ENCODE assay signal across 16 mouse cellular contexts in the genomic region with DNA sequence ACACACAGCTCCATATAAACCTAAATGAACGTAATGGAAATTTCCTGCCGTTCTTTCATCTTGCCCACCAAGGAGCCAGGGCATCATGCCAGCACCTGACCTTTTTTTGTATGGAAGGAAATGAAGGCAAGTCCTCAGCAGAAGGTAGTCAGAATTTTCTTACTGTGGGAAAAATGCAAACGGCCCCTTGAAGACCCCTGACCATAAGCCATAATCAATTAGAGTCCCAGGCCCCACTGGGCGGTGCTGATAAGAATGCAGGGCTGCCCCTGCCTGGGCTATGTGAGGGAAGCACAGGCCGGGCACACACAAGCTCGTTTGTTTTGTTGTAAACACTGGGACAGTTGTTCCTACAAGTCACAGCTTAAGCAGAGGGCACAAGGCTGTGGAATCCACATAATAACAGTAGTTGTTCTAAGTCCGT.
DNase-seq lines count a peak whose midpoint lies in the region; ATAC-seq and TF ChIP-seq lines count a peak whose summit lies in the region.
"Had no signal": no experiment of that assay in that cellular context is flagged by ENCODE, and none has a peak within 500 bp of the region (broad histone marks: within the 10 kb centered on the region; RNA-seq: fewer than 3 reads in every experiment).

No protein-coding gene starts in this region.

- no peak for ATAC-seq in cerebellum, adult (ENCODE audit: insufficient number of reproducible peaks, low FRiP score, low TSS enrichment)
- ATAC-seq in hindbrain, embryonic 16.5 days: peak; percentile 64; the same call in 1 of the 2 replicates
- no peak for ATAC-seq in limb, embryonic 12.5 days (ENCODE audit: insufficient number of reproducible peaks, insufficient read depth, low FRiP score, low TSS enrichment, low read depth)
- ATAC-seq: forebrain, embryonic 14.5 days had no signal

- H3K4me3 ChIP-seq in hindbrain, embryonic 16.5 days (ENCODE audit: low read length): no peak overlapping the region
- H3K4me3 ChIP-seq in hindbrain, embryonic 10.5 days: no peak overlapping the region
- no peak overlapping the region for H3K4me3 ChIP-seq in limb, embryonic 12.5 days (replicated peaks)
- no peak overlapping the region for H3K4me3 ChIP-seq in limb, embryonic 10.5 days
- no peak overlapping the region for H3K4me3 ChIP-seq in cortical plate, adult 2 months (ENCODE audit: insufficient read depth, low read length)
- H3K4me3 ChIP-seq: embryonic facial prominence, embryonic 12.5 days; stomach, embryonic 15.5 days had no signal

- no peak overlapping the region for H3K9ac ChIP-seq in hindbrain, embryonic 16.5 days (ENCODE audit: low read depth, low read length)
- no peak overlapping the region for H3K9ac ChIP-seq in limb, embryonic 12.5 days (replicated peaks)
- H3K9ac ChIP-seq: embryonic facial prominence, embryonic 12.5 days; stomach, embryonic 15.5 days had no signal

- no peaks in the 10 kb centered on the region for H3K27me3 ChIP-seq in hindbrain, embryonic 16.5 days (replicated peaks; ENCODE audit: control insufficient read depth, insufficient read depth, low read length)
- no peaks in the 10 kb centered on the region for H3K27me3 ChIP-seq in hindbrain, embryonic 10.5 days (ENCODE audit: insufficient read depth, poor library complexity, severe bottlenecking)
- H3K27me3 ChIP-seq in limb, embryonic 12.5 days: no peaks in the 10 kb centered on the region
- H3K27me3 ChIP-seq in limb, embryonic 10.5 days (ENCODE audit: low read depth, poor library complexity, severe bottlenecking): no peaks in the 10 kb centered on the region
- H3K27me3 ChIP-seq: embryonic facial prominence, embryonic 12.5 days; stomach, embryonic 15.5 days had no signal

- H3K4me1 ChIP-seq in hindbrain, embryonic 16.5 days (ENCODE audit: control insufficient read depth, insufficient read depth, low read depth, low read length): no peaks in the 10 kb centered on the region
- peaks cover 24% of the 10 kb centered on the region for H3K4me1 ChIP-seq in hindbrain, embryonic 10.5 days (replicated peaks)
- H3K4me1 ChIP-seq in limb, embryonic 12.5 days (replicated peaks): peaks cover 41% of the 10 kb centered on the region
- peaks cover 17% of the 10 kb centered on the region for H3K4me1 ChIP-seq in limb, embryonic 10.5 days
- H3K4me1 ChIP-seq in cortical plate, adult 2 months (ENCODE audit: control insufficient read depth, insufficient read depth, low read length): peaks cover 1% of the 10 kb centered on the region; the same call in 1 of the 2 replicates

- 47% methylated on average over 7 of the region's 7 CpGs for WGBS in hindbrain, embryonic 16.5 days
- 70% methylated on average over 7 of the region's 7 CpGs for WGBS in hindbrain, embryonic 10.5 days
- 47% methylated on average over 7 of the region's 7 CpGs for WGBS in limb, embryonic 12.5 days
- 67% methylated on average over 7 of the region's 7 CpGs for WGBS in limb, embryonic 10.5 days

- peak; percentile 43 for DNase-seq in cerebellum, adult 11-12 months
- no peak for DNase-seq in hindbrain, embryonic 10.5 days (ENCODE audit: low spot score)
- no peak for DNase-seq in limb, embryonic 10.5 days (ENCODE audit: low spot score)
- DNase-seq in urinary bladder, postnatal 25 days (ENCODE audit: low spot score): no peak
- DNase-seq: gastrocnemius, postnatal 25 days; heart, postnatal 4 days; lung, adult 2 months; thymus, postnatal 36 days had no signal

- no peak for TF ChIP-seq POLR2A in cortical plate, adult 2 months (IDR thresholded peaks at IDR 0.05; ENCODE audit: extremely low read depth, insufficient read depth, low read length)

- no peak overlapping the region for H3K27ac ChIP-seq in hindbrain, embryonic 16.5 days (ENCODE audit: low read depth, low read length)
- no peak overlapping the region for H3K27ac ChIP-seq in hindbrain, embryonic 10.5 days
- H3K27ac ChIP-seq in limb, embryonic 12.5 days: peak overlapping the region; percentile 75
- H3K27ac ChIP-seq in limb, embryonic 10.5 days: no peak overlapping the region
- H3K27ac ChIP-seq in cortical plate, adult 2 months (ENCODE audit: insufficient read depth, low read length): peak overlapping the region; percentile 72
- H3K27ac ChIP-seq: embryonic facial prominence, embryonic 12.5 days; stomach, embryonic 15.5 days had no signal

- no peak for TF ChIP-seq CTCF in cortical plate, adult 2 months (IDR thresholded peaks at IDR 0.05; ENCODE audit: extremely low read depth, insufficient read depth, low read length)

- no peaks in the 10 kb centered on the region for H3K36me3 ChIP-seq in hindbrain, embryonic 16.5 days (ENCODE audit: control insufficient read depth, insufficient read depth, low read length)
- H3K36me3 ChIP-seq in hindbrain, embryonic 10.5 days: peaks cover 43% of the 10 kb centered on the region
- peaks cover 26% of the 10 kb centered on the region for H3K36me3 ChIP-seq in limb, embryonic 12.5 days
- H3K36me3 ChIP-seq in limb, embryonic 10.5 days: peaks cover 23% of the 10 kb centered on the region
- H3K36me3 ChIP-seq: stomach, embryonic 15.5 days had no signal

- no peaks in the 10 kb centered on the region for H3K9me3 ChIP-seq in hindbrain, embryonic 16.5 days (ENCODE audit: control insufficient read depth, low read length)
- no peaks in the 10 kb centered on the region for H3K9me3 ChIP-seq in hindbrain, embryonic 10.5 days
- H3K9me3 ChIP-seq in limb, embryonic 12.5 days: no peaks in the 10 kb centered on the region
- H3K9me3 ChIP-seq in limb, embryonic 10.5 days (replicated peaks): no peaks in the 10 kb centered on the region
- H3K9me3 ChIP-seq: embryonic facial prominence, embryonic 12.5 days; stomach, embryonic 15.5 days had no signal

- H3K4me2 ChIP-seq in hindbrain, embryonic 16.5 days (ENCODE audit: low read length): no peak overlapping the region
- no peak overlapping the region for H3K4me2 ChIP-seq in limb, embryonic 12.5 days
- H3K4me2 ChIP-seq: embryonic facial prominence, embryonic 12.5 days; heart, embryonic 11.5 days; stomach, embryonic 15.5 days had no signal

Comparison
In these comparisons a context has a peak if more than half of its experiments do, and no peak if none do; other contexts are left out.
1. H3K27ac ChIP-seq: peak in limb, embryonic 12.5 days (single experiment) and cortical plate, adult 2 months (single experiment); none in hindbrain, embryonic 16.5 days (single experiment), hindbrain, embryonic 10.5 days (single experiment) and limb, embryonic 10.5 days (single experiment).